Mouse (Mus musculus): ENCODE data around the gene Pakap. TPM values are rescaled to one million over a fixed set of nuclear protein-coding genes. Genes with fewer than 3 reads are reported as not detected.

The Pakap gene
- polyA plus RNA-seq (2012; rRNA removed), result 0.30 and 0.82 TPM in 2 replicates

GRCm38 (mm10) chr4:57567666-57568206, at the start of gene Pakap:
Gene Pakap (plus strand): TSS chr4:57568179.

GRCm38 (mm10) chr4:57717354-57717753, 149.4 kb downstream of the Pakap start, which contains the start of gene Akap2:
Gene Akap2 (plus strand): TSS chr4:57717657.

GRCm38 (mm10) chr4:57916201-57916661, 348.3 kb downstream of the Pakap start, which contains the start of gene D630039A03Rik:
Gene D630039A03Rik (minus strand): TSS chr4:57916297.

Other genes starting within 250 kb of the Pakap start
- 0.07 and 0.13 TPM in 2 replicates for gene Palm2, start 133.9 kb upstream of the Pakap start, polyA plus RNA-seq (2012; rRNA removed)
- gene Akap2, start 149.5 kb downstream of the Pakap start, polyA plus RNA-seq (2012; rRNA removed), result 28.0 and 39.7 TPM in 2 replicates